Mouse (Mus musculus) hindbrain, embryonic 14.5 days (tissue): ENCODE results near the gene Neurl1a. TPM values are rescaled to one million over a fixed set of nuclear protein-coding genes. Genes with fewer than 3 reads are reported as not detected.

Experiments used
- ATAC-seq: fragments of 200-750 bp; cut with Nextera tagmentation; 2 replicates; pipeline ENCODE4 v1.8.0; 2017; ENCODE audit warnings: moderate number of reproducible peaks, mild to moderate bottlenecking, moderate TSS enrichment, moderate library complexity; ENCODE audit not compliant: low FRiP score
- DNase-seq: peaks from one replicate; pipeline ENCODE4 v3.0.0-alpha.2; 2015; ENCODE audit warnings: low spot score
- H3K27ac ChIP-seq: fragments of 300-500 bp; sonication (generic); 2 replicates; pipeline ENCODE4 v1.5.1; 2014; ENCODE audit warnings: mild to moderate bottlenecking, moderate library complexity
- H3K27me3 ChIP-seq: fragments of 300-500 bp; sonication (generic); 2 replicates; pipeline ENCODE4 v1.6.1; 2014; ENCODE audit warnings: mild to moderate bottlenecking, low read length, mixed read lengths; ENCODE audit not compliant: control insufficient read depth, insufficient read depth
- H3K36me3 ChIP-seq: fragments of 300-500 bp; sonication (generic); replicated peaks from 2 replicates; pipeline ENCODE4 v1.6.1; 2014; ENCODE audit not compliant: control insufficient read depth, insufficient read depth
- H3K4me1 ChIP-seq: fragments of 300-500 bp; sonication (generic); replicated peaks from 2 replicates; pipeline ENCODE4 v1.6.1; 2014; ENCODE audit warnings: antibody characterized with exemption, low read length, mixed read lengths; ENCODE audit not compliant: control insufficient read depth, insufficient read depth
- H3K4me2 ChIP-seq: fragments of 300-500 bp; sonication (generic); replicated peaks from 2 replicates; pipeline ENCODE4 v1.6.1; 2014; ENCODE audit warnings: mild to moderate bottlenecking, moderate library complexity
- H3K4me3 ChIP-seq: fragments of 300-500 bp; sonication (generic); replicated peaks from 2 replicates; pipeline ENCODE4 v1.5.1; 2014; ENCODE audit warnings: mild to moderate bottlenecking, low read length
- H3K9ac ChIP-seq: fragments of 300-500 bp; sonication (generic); 2 replicates; pipeline ENCODE4 v1.6.1; 2014
- H3K9me3 ChIP-seq: fragments of 300-500 bp; sonication (generic); 2 replicates; pipeline ENCODE4 v1.6.1; 2016; ENCODE audit warnings: low read length; ENCODE audit not compliant: control insufficient read depth
- WGBS: fragments of 180-500 bp; shearing (Covaris S2); extraction: QIAGEN DNeasy Blood & Tissue Kit; methylation state at CpG from one replicate; pipeline ENCODE4 v1.1.7; 2014; 5-methylcytosine and 5-hydroxymethylcytosine counted together
- polyA plus RNA-seq: library from polyadenylated mRNA; unstranded; fragments of >200 nt; fragmentation: Nextera tagmentation; extraction: Ambion mirVana; gene quantifications from 2 replicates; pipeline ENCODE4 v1.2.1, GENCODE M21; 2014

Gene Neurl1a
- polyA plus RNA-seq, 1 experiment from 2014 or later, result 15.1 TPM

DNA sequence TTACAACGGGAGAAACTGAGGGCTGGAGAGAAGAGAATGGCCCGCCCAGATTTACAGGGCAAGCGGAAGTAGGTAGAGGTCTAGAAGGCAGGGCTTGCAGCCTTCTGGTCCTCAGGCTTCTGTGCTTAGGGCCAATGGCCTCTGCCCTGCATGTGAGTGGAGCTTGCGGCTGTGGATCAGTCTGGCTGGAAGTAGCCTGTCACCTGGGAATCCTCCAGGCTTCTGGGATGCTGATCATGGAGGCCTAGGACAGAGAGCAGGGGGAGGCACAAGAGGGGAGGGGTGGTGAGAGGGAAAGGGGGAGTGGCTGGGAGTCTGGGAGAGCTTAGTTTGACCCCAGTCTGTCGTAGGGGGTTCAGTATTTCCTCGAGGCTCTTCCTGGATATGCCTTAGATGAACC, 23.8 kb downstream of the Neurl1a start:
- H3K4me3 ChIP-seq, result no peak overlapping the region
- 68% methylated on average over 6 of the region's 6 CpGs for WGBS
- no peaks in the 10 kb centered on the region for H3K9me3 ChIP-seq
- H3K27me3 ChIP-seq, result no peaks in the 10 kb centered on the region
- no peaks in the 10 kb centered on the region for H3K4me1 ChIP-seq
- DNase-seq (no peak), ATAC-seq (no peak)
- no peak overlapping the region for H3K27ac ChIP-seq
- H3K36me3 ChIP-seq, result no peaks in the 10 kb centered on the region
- H3K9ac ChIP-seq, result no peak overlapping the region
- H3K4me2 ChIP-seq, result no peak overlapping the region

DNA sequence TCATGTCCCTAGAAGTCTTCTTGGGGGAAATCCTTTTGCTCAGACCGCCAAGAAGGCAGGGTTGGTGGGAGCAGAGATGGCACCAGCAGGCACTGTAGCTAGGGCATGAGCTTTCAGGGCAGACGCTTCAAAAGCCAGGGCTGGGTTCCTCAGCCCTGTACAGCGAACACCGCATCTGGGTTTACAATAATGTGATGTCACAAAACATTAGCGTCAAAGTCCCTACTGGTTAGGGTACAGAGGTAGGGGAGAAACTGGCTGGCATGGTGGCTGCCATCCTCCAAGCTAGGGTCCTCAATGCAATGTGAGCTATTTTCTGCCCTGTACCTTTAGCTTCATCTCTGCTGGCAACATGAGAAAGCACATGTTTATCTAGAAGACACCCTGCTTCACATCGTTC, 24.4 kb downstream of the Neurl1a start:
- Histone ChIP-seq H3K4me1 (no peaks in the 10 kb centered on the region), H3K36me3 (no peaks in the 10 kb centered on the region), H3K27me3 (no peaks in the 10 kb centered on the region), H3K9ac (no peak overlapping the region), H3K9me3 (no peaks in the 10 kb centered on the region), H3K27ac (no peak overlapping the region), H3K4me2 (no peak overlapping the region), H3K4me3 (no peak overlapping the region)
- DNase-seq (no peak), ATAC-seq (no peak)
- 95% methylated on average over 6 of the region's 6 CpGs for WGBS

DNA sequence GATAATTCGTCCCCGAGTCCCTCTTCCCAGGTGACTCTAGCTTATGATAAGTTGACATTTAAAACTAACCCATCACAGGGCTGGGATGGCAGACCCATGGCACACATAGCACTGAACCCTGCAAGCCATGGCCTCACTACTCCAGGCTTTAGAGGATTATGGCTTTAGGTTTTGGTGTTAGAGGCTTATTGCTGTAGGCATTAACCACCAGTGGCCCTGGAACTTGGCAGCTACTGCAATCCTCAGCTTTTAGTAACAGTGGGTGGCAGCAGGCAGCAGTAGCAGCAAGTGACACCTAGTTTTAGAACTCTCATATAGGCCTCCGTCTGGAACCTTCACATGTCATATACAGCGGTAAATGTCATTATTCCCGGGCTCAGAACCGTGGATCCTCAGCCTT, 26.0 kb downstream of the Neurl1a start:
- H3K4me1 ChIP-seq, result no peaks in the 10 kb centered on the region
- DNase-seq (no peak), ATAC-seq (no peak)
- H3K4me3 ChIP-seq, result no peak overlapping the region
- no peaks in the 10 kb centered on the region for H3K36me3 ChIP-seq
- H3K27ac ChIP-seq, result no peak overlapping the region
- no peak overlapping the region for H3K9ac ChIP-seq
- 90% methylated on average over 6 of the region's 6 CpGs for WGBS
- no peaks in the 10 kb centered on the region for H3K9me3 ChIP-seq
- H3K27me3 ChIP-seq, result no peaks in the 10 kb centered on the region
- H3K4me2 ChIP-seq, result no peak overlapping the region

DNA sequence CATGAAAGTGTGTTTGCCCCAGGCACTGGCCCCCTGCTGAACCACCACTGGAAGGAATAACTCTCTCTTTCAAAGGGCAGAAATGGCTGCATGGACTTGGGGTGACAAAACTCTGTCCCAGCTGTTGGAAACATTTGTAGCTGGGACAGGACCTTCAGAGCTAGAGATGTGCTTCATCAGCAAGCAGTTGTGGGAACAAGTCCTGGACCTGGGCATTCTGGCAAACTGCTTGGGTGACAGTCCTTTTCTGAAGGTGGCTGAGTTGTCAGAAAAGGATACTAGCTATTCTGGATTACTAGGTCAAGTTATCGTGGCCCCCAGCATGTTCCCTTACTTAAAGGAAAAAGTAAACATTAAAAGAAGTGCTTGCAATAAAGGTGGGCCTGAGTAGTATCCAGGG, 27.5 kb downstream of the Neurl1a start:
- Histone ChIP-seq H3K27me3 (no peaks in the 10 kb centered on the region), H3K36me3 (no peaks in the 10 kb centered on the region), H3K4me3 (no peak overlapping the region), H3K9me3 (no peaks in the 10 kb centered on the region), H3K27ac (no peak overlapping the region), H3K4me1 (no peaks in the 10 kb centered on the region), H3K9ac (no peak overlapping the region), H3K4me2 (no peak overlapping the region)
- ATAC-seq (no peak), DNase-seq (no peak)
- WGBS, result 85% methylated on average over 1 of the region's 1 CpGs

DNA sequence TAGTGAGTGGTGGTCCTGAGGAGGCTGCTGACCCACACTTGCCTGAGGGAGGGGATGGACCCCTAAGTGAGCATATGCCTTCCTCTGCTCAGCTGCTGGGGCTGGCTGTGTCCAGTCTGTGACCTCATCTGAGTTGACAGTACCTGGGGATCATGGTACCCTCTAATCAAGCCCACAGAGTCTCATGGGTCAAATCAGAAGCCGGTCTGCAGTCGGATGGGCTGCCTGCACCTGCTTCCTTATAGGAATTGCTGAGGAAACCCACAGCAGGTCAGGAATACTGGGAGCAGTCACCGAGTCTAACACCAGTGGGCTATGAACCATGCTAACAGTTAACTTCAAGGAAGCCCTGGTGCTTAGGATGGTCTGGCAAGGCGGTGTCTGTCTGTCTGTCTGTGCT, 31.8 kb downstream of the Neurl1a start:
- Histone ChIP-seq H3K27ac (no peak overlapping the region), H3K9ac (no peak overlapping the region), H3K4me1 (peaks cover 12% of the 10 kb centered on the region; the same call in 1 of the 2 replicates), H3K36me3 (no peaks in the 10 kb centered on the region), H3K4me3 (no peak overlapping the region), H3K27me3 (no peaks in the 10 kb centered on the region), H3K4me2 (no peak overlapping the region), H3K9me3 (no peaks in the 10 kb centered on the region)
- ATAC-seq (no peak), DNase-seq (no peak)
- 84% methylated on average over 4 of the region's 4 CpGs for WGBS

DNA sequence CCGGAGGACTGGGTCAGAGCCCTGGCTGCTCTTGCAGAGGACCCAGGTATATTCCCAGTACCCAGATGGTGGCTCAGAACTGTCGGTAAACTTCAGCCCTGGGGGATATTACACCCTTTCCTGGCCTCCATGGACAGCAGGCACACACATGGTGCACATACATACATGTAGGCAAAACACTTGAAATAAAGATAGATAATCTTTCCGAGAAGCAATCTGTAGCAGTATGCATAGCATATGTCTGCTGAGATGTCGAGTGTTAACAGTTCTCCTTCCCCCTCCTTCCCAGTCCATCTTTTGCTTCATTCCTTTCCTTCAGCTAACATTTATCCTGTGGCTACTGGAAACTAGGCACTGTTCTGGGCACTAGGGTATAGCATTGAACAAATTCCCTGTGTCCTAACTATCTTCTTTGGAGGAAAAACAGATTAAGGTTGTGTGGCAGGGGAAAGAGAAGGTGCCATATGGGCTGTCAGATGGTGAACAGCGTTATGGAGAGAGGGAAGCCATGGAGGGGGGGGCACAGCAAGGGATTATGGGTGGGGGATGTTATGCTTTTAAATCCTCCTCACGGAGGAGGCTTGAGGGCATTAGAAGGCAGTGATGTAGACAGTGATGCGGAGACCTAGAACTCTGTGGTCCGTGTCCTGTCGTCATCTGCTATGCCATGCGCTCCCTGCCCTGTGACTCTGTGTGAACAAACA, 33.1 kb downstream of the Neurl1a start:
- Histone ChIP-seq H3K4me1 (peaks cover 12% of the 10 kb centered on the region; the same call in 1 of the 2 replicates), H3K27ac (peak overlapping the region; percentile 34), H3K9ac (peak overlapping the region; percentile 4; the same call in 1 of the 2 replicates), H3K4me2 (no peak overlapping the region), H3K27me3 (no peaks in the 10 kb centered on the region), H3K9me3 (no peaks in the 10 kb centered on the region), H3K36me3 (no peaks in the 10 kb centered on the region), H3K4me3 (no peak overlapping the region)
- ATAC-seq, result peak; percentile 80
- peak; percentile 36 for DNase-seq
- WGBS, result 46% methylated on average over 10 of the region's 10 CpGs

DNA sequence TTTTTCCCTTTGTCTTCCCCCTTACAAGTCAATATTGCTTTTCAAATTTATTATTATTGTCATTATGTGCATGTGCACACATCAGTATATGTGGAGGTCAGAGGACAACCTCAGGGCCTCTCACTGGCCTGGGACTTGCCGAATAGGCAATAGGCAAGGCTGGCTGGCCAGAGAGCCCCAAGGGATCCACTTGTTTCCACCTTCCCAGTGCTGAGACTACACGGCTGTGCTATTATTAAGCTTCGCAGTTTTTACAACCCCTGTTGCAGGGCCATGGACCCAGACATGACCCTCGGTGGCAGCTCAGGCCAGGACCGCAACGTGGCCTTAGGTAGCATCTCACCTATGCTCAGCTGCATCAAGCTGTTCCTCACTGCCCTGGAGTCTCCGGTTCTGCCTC, 33.8 kb downstream of the Neurl1a start:
- Histone ChIP-seq H3K36me3 (no peaks in the 10 kb centered on the region), H3K4me1 (peaks cover 12% of the 10 kb centered on the region; the same call in 1 of the 2 replicates), H3K9me3 (no peaks in the 10 kb centered on the region), H3K27me3 (no peaks in the 10 kb centered on the region), H3K4me2 (no peak overlapping the region), H3K4me3 (no peak overlapping the region), H3K27ac (peak overlapping the region; percentile 34), H3K9ac (peak overlapping the region; percentile 4; the same call in 1 of the 2 replicates)
- ATAC-seq, result no peak
- no peak for DNase-seq
- 69% methylated on average over 7 of the region's 7 CpGs for WGBS

DNA sequence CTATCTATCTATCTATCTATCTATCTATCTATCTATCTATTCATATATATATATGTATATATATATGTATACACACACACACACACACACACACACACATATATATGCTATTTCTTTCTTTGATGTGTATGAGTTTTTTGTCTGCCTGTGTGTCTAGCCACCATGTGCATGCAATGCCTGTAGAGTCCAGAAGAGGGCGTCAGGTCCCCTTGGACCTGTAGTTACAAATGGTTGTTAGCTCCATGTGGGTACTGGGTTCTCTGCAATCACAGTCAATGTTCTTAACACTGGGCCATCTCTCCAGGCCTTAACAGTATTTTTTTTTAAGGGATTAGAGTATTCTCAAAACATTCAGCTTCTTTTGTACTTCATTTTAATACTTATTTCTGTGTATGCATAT, 34.9 kb downstream of the Neurl1a start:
- no peak for ATAC-seq
- no peak for DNase-seq
- WGBS, result 69% methylated on average over 1 of the region's 1 CpGs

DNA sequence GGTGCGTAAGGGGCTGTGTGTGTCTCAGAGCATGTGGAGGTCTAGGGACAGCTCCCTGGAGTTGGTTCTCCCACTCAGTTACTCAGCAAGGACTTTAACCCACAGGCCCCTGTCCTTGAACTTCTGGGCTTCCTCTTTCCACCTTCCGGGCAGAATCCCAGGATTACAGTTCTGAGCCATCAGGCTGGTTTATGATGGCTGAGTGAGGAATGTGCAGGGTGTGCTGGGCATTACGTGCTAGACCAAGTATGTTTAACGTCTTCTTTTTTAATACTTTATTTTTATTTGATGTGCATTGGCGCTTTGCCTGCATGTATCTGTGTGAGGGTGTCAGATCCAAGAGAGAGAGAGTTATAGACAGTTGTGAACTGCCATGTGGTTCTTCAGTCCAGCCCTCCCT, 38.1 kb downstream of the Neurl1a start:
- Histone ChIP-seq H3K27me3 (no peaks in the 10 kb centered on the region), H3K36me3 (no peaks in the 10 kb centered on the region), H3K27ac (no peak overlapping the region), H3K4me3 (no peak overlapping the region), H3K4me2 (no peak overlapping the region), H3K9ac (no peak overlapping the region), H3K9me3 (no peaks in the 10 kb centered on the region), H3K4me1 (peaks cover 11% of the 10 kb centered on the region)
- no peak for ATAC-seq
- 89% methylated on average over 5 of the region's 5 CpGs for WGBS
- no peak for DNase-seq

More for the DNA sequence above, 34.9 kb downstream of the Neurl1a start:
- H3K4me2 ChIP-seq, result no peak overlapping the region
- peaks cover 12% of the 10 kb centered on the region; the same call in 1 of the 2 replicates for H3K4me1 ChIP-seq
- no peak overlapping the region for H3K27ac ChIP-seq
- H3K9ac ChIP-seq, result no peak overlapping the region
- H3K36me3 ChIP-seq, result no peaks in the 10 kb centered on the region
- no peaks in the 10 kb centered on the region for H3K27me3 ChIP-seq
- H3K9me3 ChIP-seq, result no peaks in the 10 kb centered on the region
- no peak overlapping the region for H3K4me3 ChIP-seq

DNA sequence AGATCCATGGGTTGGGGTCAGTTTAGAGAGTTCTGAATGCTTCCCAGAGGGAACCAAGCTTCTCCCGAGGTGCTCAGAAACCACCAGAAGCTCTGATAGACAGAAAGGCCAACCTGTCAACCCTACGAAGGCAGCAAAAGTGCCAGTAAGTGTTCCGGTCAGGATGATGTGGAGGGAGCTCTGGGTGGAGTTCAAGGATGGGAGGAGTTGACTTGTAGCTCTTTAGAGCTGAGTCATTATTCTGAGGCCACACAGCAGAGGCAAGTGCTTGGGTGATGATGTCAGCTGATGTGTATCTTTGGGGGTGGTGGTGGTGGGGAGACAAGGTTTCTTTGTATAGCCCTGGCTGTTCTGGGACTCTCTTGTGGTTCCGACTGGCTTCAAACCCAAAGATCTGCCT, 41.0 kb downstream of the Neurl1a start:
- H3K4me1 ChIP-seq, result peaks cover 7% of the 10 kb centered on the region; the same call in 1 of the 2 replicates

More for the DNA sequence above, 41.0 kb downstream of the Neurl1a start:
- no peak for ATAC-seq
- no peaks in the 10 kb centered on the region for H3K9me3 ChIP-seq
- H3K36me3 ChIP-seq, result no peaks in the 10 kb centered on the region
- no peak overlapping the region for H3K9ac ChIP-seq
- H3K27ac ChIP-seq, result no peak overlapping the region
- H3K27me3 ChIP-seq, result no peaks in the 10 kb centered on the region
- H3K4me3 ChIP-seq, result no peak overlapping the region
- no peak overlapping the region for H3K4me2 ChIP-seq
- DNase-seq, result no peak
- WGBS, result 85% methylated on average over 4 of the region's 4 CpGs
